Mouse (Mus musculus): Measurements from ENCODE around the gene Gbp6. TPM values are rescaled to one million over a fixed set of nuclear protein-coding genes. Genes with fewer than 3 reads are reported as not detected.

Gbp6 gene
- polyA plus RNA-seq (2015; fragmentation: Nextera tagmentation; extraction: Ambion mirVana): 2.7 and 2.8 TPM in 2 replicates

DNA sequence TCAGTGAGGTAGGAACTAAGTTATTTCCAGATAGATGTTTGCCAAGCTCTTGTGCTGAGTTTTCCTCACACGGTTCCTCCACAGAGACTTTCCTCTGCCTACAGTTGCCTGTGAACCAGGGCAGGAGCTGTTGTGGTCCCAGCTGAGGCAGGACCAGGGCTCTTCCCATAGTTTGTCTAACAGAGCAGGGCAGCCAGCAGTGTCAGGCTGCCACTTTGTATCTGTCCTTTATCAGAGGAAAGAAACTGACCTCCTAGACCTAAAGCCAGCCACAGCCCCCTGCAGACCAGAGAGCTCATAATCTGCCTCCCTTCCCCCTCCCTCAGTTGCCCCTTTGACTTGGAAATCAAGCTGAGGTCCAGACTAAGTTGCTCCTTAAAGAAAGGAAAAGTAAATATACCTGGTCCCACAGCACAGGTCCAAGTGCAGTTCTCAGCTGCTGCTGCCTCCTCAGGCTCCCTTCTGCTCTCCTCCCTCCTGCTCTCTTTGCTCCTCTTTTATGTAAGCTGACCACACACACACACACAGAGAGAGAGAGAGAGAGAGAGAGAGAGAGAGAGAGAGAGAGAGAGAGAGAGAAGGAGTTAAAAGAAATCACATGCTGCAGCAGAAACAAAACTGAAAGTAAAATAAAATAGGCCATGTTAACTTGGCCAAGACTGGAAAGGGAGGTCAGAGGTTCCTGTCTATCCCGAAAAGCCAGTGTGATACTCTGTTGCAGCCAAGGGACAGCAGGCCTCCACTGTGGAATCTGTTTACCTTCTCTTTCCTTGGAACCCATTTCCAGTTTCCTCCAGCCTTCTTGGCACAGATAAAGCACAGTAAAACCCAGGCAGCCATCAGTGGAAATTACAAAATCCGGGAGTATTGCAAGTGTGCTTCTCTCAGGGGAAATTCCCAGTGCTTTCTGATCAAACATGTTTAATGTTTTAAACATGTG is at the start of gene Gbp6, which contains the start of gene Gm43302:
Gene Gbp6 (minus strand): TSS at position 473 of the 940 bp plus-strand sequence.
Gene Gm43302 (minus strand): TSS at position 470 of the 940 bp plus-strand sequence.

DNA sequence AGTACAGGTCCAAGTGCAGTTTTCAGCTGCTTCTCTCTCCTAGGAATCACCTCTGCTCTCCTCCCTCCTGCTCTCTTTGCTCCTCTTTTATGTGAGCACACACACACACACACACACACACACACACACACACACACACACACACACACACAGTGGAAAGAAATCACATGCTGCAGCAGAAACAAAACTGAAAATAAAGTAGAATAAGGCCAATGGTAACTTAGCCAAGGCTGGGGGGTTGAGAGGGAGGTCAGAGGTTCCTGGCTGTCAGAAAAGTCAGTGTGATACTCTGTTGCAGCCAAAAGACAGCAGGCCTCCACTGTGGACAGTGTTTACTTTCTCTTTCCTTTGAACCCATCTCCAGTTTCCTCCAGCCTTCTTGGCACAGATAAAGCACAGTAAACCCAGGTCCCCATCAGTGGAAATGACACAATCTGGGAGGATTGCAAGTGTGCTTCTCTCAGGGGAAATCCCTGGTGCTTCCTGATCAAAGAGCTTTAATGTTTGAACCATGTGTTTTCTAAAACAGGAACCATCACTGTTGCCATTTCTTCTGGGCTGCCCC is 53.9 kb downstream of the Gbp6 start, which contains the start of gene Gbp10:
Gene Gbp10 (minus strand): TSS at position 51 of the 565 bp plus-strand sequence.

Other genes starting within 250 kb of the Gbp6 start
- 3.5 and 4.3 TPM in 2 replicates for gene Gbp9, start 154.2 kb downstream of the Gbp6 start, polyA plus RNA-seq (2015; fragmentation: Nextera tagmentation; extraction: Ambion mirVana)
- 0.39 and 0.51 TPM in 2 replicates for gene Gbp8, start 154.2 kb downstream of the Gbp6 start, polyA plus RNA-seq (2015; fragmentation: Nextera tagmentation; extraction: Ambion mirVana)
- 0.69 and 0.95 TPM in 2 replicates for gene Gbp4, start 154.1 kb downstream of the Gbp6 start, polyA plus RNA-seq (2015; fragmentation: Nextera tagmentation; extraction: Ambion mirVana)
- 0.35 and 0.56 TPM in 2 replicates for gene Gbp10, start 54.2 kb downstream of the Gbp6 start, polyA plus RNA-seq (2015; fragmentation: Nextera tagmentation; extraction: Ambion mirVana)
- gene Gm43302, start within 50 bp of the Gbp6 start, polyA plus RNA-seq (2015; fragmentation: Nextera tagmentation; extraction: Ambion mirVana): not detected in 2 replicates
- gene Lrrc8b, start 122.1 kb upstream of the Gbp6 start, polyA plus RNA-seq (2015; fragmentation: Nextera tagmentation; extraction: Ambion mirVana): 2.0 and 2.3 TPM in 2 replicates
- gene Lrrc8c, start 225.7 kb upstream of the Gbp6 start, polyA plus RNA-seq (2015; fragmentation: Nextera tagmentation; extraction: Ambion mirVana): 7.3 and 7.8 TPM in 2 replicates

Data from skeletal muscle tissue, postnatal 0 days (tissue).